Comparison of ENCODE assay signal across 10 mouse cellular contexts in genomic region chr10:87787521-87787920, GRCm38 (mm10).
DNase-seq lines count a peak whose midpoint lies in the region; ATAC-seq and TF ChIP-seq lines count a peak whose summit lies in the region.
"Had no signal": no experiment of that assay in that cellular context is flagged by ENCODE, and none has a peak within 500 bp of the region (broad histone marks: within the 10 kb centered on the region; RNA-seq: fewer than 3 reads in every experiment).

No protein-coding gene starts in this region.

- no peak for ATAC-seq in heart, embryonic 12.5 days (ENCODE audit: insufficient number of reproducible peaks, low FRiP score)
- ATAC-seq in kidney, embryonic 15.5 days (replicated peaks; ENCODE audit: low FRiP score) = peak; percentile 56; the same call in 1 of the 2 replicates
- ATAC-seq in lung, postnatal 0 days = peak; percentile 75
- no peak for ATAC-seq in erythroid progenitor cell, adult 5-6 weeks (replicated peaks; ENCODE audit: low FRiP score, poor library complexity, severe bottlenecking)

- H3K4me2 ChIP-seq in heart, embryonic 12.5 days = no peak overlapping the region
- H3K4me2 ChIP-seq in kidney, embryonic 15.5 days = no peak overlapping the region
- no peak overlapping the region for H3K4me2 ChIP-seq in lung, postnatal 0 days (replicated peaks; ENCODE audit: low read depth, low read length)
- H3K4me2 ChIP-seq: neural tube, embryonic 13.5 days had no signal

- no peak overlapping the region for H3K27ac ChIP-seq in heart, embryonic 12.5 days (ENCODE audit: poor library complexity, severe bottlenecking)
- no peak overlapping the region for H3K27ac ChIP-seq in kidney, embryonic 15.5 days
- no peak overlapping the region for H3K27ac ChIP-seq in lung, postnatal 0 days (ENCODE audit: low read length)
- no peak overlapping the region for H3K27ac ChIP-seq in cerebellum, adult 2 months (ENCODE audit: insufficient read depth, low read length)
- H3K27ac ChIP-seq: neural tube, embryonic 13.5 days had no signal

- H3K27me3 ChIP-seq in heart, embryonic 12.5 days (replicated peaks) = no peaks in the 10 kb centered on the region
- no peaks in the 10 kb centered on the region for H3K27me3 ChIP-seq in kidney, embryonic 15.5 days
- H3K27me3 ChIP-seq in lung, postnatal 0 days (replicated peaks; ENCODE audit: insufficient read depth, low read length) = no peaks in the 10 kb centered on the region
- H3K27me3 ChIP-seq in cerebellum, adult 2 months (ENCODE audit: control insufficient read depth, insufficient read depth, low read length) = no peaks in the 10 kb centered on the region
- H3K27me3 ChIP-seq: CH12.LX; neural tube, embryonic 13.5 days had no signal

- no peak for TF ChIP-seq CTCF in lung, postnatal 0 days (IDR thresholded peaks at IDR 0.05)
- TF ChIP-seq CTCF in cerebellum, adult 2 months (IDR thresholded peaks at IDR 0.05; ENCODE audit: borderline replicate concordance, insufficient read depth, low read depth, low read length) = no peak

- TF ChIP-seq POLR2A in cerebellum, adult 2 months (IDR thresholded peaks at IDR 0.05; ENCODE audit: borderline replicate concordance, insufficient read depth, low read length) = no peak

- WGBS in heart, embryonic 12.5 days = 45% methylated on average over 4 of the region's 4 CpGs
- WGBS in kidney, embryonic 15.5 days = 16% methylated on average over 4 of the region's 4 CpGs
- 28% methylated on average over 4 of the region's 4 CpGs for WGBS in lung, postnatal 0 days
- WGBS in cerebellum, adult 2 months = 5% methylated on average over 4 of the region's 4 CpGs

- no peak overlapping the region for H3K4me3 ChIP-seq in heart, embryonic 12.5 days
- H3K4me3 ChIP-seq in kidney, embryonic 15.5 days (replicated peaks) = no peak overlapping the region
- no peak overlapping the region for H3K4me3 ChIP-seq in lung, postnatal 0 days (ENCODE audit: low read depth, low read length)
- no peak overlapping the region for H3K4me3 ChIP-seq in cerebellum, adult 2 months (replicated peaks; ENCODE audit: insufficient read depth, low read depth, low read length)
- H3K4me3 ChIP-seq: neural tube, embryonic 13.5 days had no signal

- H3K9ac ChIP-seq in heart, embryonic 12.5 days = no peak overlapping the region
- no peak overlapping the region for H3K9ac ChIP-seq in kidney, embryonic 15.5 days
- H3K9ac ChIP-seq in lung, postnatal 0 days (replicated peaks; ENCODE audit: low read depth) = no peak overlapping the region
- H3K9ac ChIP-seq: neural tube, embryonic 13.5 days had no signal

- DNase-seq in heart, adult 11 months = peak; percentile 96
- DNase-seq in adrenal gland, postnatal 36 days = peak; percentile 75 to 81
- peak; percentile 64 for DNase-seq in lung, postnatal 0 days (ENCODE audit: low spot score)
- no peak for DNase-seq in left cerebral cortex, postnatal 36 days (ENCODE audit: low spot score in 2 of 2)
- DNase-seq in cerebellum, adult 2 months = no peak

- TF ChIP-seq EP300 in lung, postnatal 0 days (IDR thresholded peaks at IDR 0.05) = no peak; the same call in 1 of the 2 replicates

- H3K36me3 ChIP-seq in heart, embryonic 12.5 days = no peaks in the 10 kb centered on the region
- H3K36me3 ChIP-seq in kidney, embryonic 15.5 days = no peaks in the 10 kb centered on the region
- H3K36me3 ChIP-seq in lung, postnatal 0 days (ENCODE audit: insufficient read depth, low read length) = no peaks in the 10 kb centered on the region
- H3K36me3 ChIP-seq: neural tube, embryonic 13.5 days had no signal

- no peaks in the 10 kb centered on the region for H3K9me3 ChIP-seq in heart, embryonic 12.5 days (replicated peaks)
- H3K9me3 ChIP-seq in kidney, embryonic 15.5 days (replicated peaks) = no peaks in the 10 kb centered on the region
- no peaks in the 10 kb centered on the region for H3K9me3 ChIP-seq in lung, postnatal 0 days (ENCODE audit: low read length)
- H3K9me3 ChIP-seq: neural tube, embryonic 13.5 days had no signal

- intact Hi-C loops in left cerebral cortex, postnatal 36 days (cut with DNase I) = no loop called here

- H3K4me1 ChIP-seq in heart, embryonic 12.5 days (replicated peaks) = no peaks in the 10 kb centered on the region
- H3K4me1 ChIP-seq in kidney, embryonic 15.5 days = no peaks in the 10 kb centered on the region
- H3K4me1 ChIP-seq in lung, postnatal 0 days (ENCODE audit: insufficient read depth, low read depth, low read length) = no peaks in the 10 kb centered on the region
- H3K4me1 ChIP-seq in cerebellum, adult 2 months (ENCODE audit: control insufficient read depth, insufficient read depth, low read length) = no peaks in the 10 kb centered on the region
- H3K4me1 ChIP-seq: neural tube, embryonic 13.5 days had no signal

Comparison
In these comparisons a context has a peak if more than half of its experiments do, and no peak if none do; other contexts are left out.
1. DNase-seq: peak in heart, adult 11 months (single experiment), adrenal gland, postnatal 36 days (2 of 2) and lung, postnatal 0 days (single experiment); none in left cerebral cortex, postnatal 36 days (0 of 2) and cerebellum, adult 2 months (0 of 2).
2. ATAC-seq: peak in kidney, embryonic 15.5 days (single experiment) and lung, postnatal 0 days (single experiment); none in heart, embryonic 12.5 days (single experiment) and erythroid progenitor cell, adult 5-6 weeks (single experiment).